Mouse (Mus musculus) cortical plate, adult 2 months (tissue): Measurements from ENCODE around the gene Gm32802.
"Not testable (repeated sequence)": the region's sequence is repeated elsewhere in the genome, so short reads cannot be mapped to it uniquely, and the experiment has no call there.

Experiments
- CTCF ChIP-seq: fragments of 200-500 bp; IDR thresholded peaks from 2 replicates; pipeline ENCODE4 v1.5.1; 2011; ENCODE audit warnings: mild to moderate bottlenecking, control low read depth, low read length; ENCODE audit not compliant: insufficient read depth; ENCODE audit errors: extremely low read depth
- POLR2A ChIP-seq: fragments of 200-500 bp; IDR thresholded peaks from 2 replicates; pipeline ENCODE4 v1.6.1; 2011; ENCODE audit warnings: mild to moderate bottlenecking, low read length, control low read depth; ENCODE audit not compliant: insufficient read depth; ENCODE audit errors: extremely low read depth

GRCm38 (mm10) chr10:118232607-118233006 lies 25.9 kb upstream of the Gm32802 start:
- TF ChIP-seq CTCF, POLR2A: not testable (repeated sequence)
